Mouse (Mus musculus) heart, embryonic 10.5 days (tissue): ENCODE measurements around the gene Bmp4. TPM values are rescaled to one million over a fixed set of nuclear protein-coding genes. Genes with fewer than 3 reads are reported as not detected.
A peak's percentile ranks its signal among the peaks of the same experiment; 100 is the strongest.

Experiments
- DNase-seq: peaks from one replicate; pipeline ENCODE4 v3.0.0-alpha.2; 2017; ENCODE audit warnings: low spot score
- H3K27ac ChIP-seq: fragments of 300-500 bp; sonication (generic); 2 replicates; pipeline ENCODE4 v1.5.1; 2016; ENCODE audit warnings: mild to moderate bottlenecking
- H3K27me3 ChIP-seq: fragments of 300-500 bp; sonication (generic); 2 replicates; pipeline ENCODE4 v1.6.1; 2016; ENCODE audit warnings: mild to moderate bottlenecking; ENCODE audit not compliant: poor library complexity, insufficient read depth, severe bottlenecking
- H3K36me3 ChIP-seq: fragments of 300-500 bp; sonication (generic); 2 replicates; pipeline ENCODE4 v1.6.1; 2016; ENCODE audit warnings: mild to moderate bottlenecking, moderate library complexity
- H3K4me1 ChIP-seq: fragments of 300-500 bp; sonication (generic); 2 replicates; pipeline ENCODE4 v1.6.1; 2016; ENCODE audit warnings: mild to moderate bottlenecking
- H3K4me3 ChIP-seq: fragments of 300-500 bp; sonication (generic); 2 replicates; pipeline ENCODE4 v1.5.1; 2016; ENCODE audit warnings: mild to moderate bottlenecking, moderate library complexity
- H3K9me3 ChIP-seq: fragments of 300-500 bp; sonication (generic); 2 replicates; pipeline ENCODE4 v1.6.1; 2016; ENCODE audit warnings: mild to moderate bottlenecking, moderate library complexity
- WGBS: fragments of 180-500 bp; shearing (Covaris S2); methylation state at CpG from one replicate; pipeline ENCODE4 v1.1.7; 2016; 5-methylcytosine and 5-hydroxymethylcytosine counted together
- polyA plus RNA-seq: library from polyadenylated mRNA; unstranded; fragments of >200 nt; fragmentation: Nextera tagmentation; extraction: Ambion mirVana; gene quantifications from 2 replicates; pipeline ENCODE4 v1.2.1, GENCODE M21; 2016

The Bmp4 gene
- 32.0 and 71.3 TPM in 2 replicates for polyA plus RNA-seq

DNA sequence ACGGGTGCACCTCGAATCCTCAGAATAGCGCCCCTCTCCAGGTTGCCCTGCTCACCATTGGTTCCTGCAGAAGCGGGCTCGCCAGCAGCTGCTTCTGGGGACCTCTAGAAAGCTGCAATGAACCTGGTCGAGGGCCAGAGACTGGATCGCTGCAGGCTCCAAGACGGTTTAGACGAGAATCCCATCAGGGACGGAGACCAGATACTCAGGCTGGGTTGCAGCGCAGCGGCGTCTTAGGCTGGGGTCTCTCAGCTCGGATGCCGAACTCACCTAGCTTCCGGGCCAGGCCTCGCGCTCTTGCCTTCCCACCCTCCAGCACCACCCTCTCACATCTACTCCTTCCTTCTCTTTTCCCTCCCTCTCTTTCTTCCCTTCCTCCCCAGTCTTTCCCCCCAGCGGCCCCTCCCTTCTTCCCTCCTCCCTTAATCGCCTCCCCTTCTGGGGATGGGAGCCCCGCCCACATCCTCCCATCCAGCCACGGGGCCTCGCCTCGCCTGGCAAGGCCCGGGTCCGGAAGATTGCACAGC lies at the start of gene Bmp4:
TSS of gene Bmp4 (minus strand) at position 421 of the 527 bp plus-strand sequence.
- Histone ChIP-seq H3K4me1 (peaks cover 27% of the 10 kb centered on the region), H3K27me3 (peaks cover 38% of the 10 kb centered on the region), H3K9me3 (no peaks in the 10 kb centered on the region), H3K4me3 (peak within 1 kb of the TSS; percentile 72), H3K36me3 (no peaks in the 10 kb centered on the region), H3K27ac (peak within 1 kb of the TSS; percentile 88)
- under 1% methylated on average over 26 of the region's 26 CpGs for WGBS
- no peak for DNase-seq

- peaks cover 22% of the 10 kb centered on the region for H3K4me1 ChIP-seq
- DNase-seq: no peak
- no peak overlapping the region for H3K27ac ChIP-seq
- no peaks in the 10 kb centered on the region for H3K9me3 ChIP-seq
- no peaks in the 10 kb centered on the region for H3K36me3 ChIP-seq
- no peak overlapping the region for H3K4me3 ChIP-seq
- H3K27me3 ChIP-seq: no peaks in the 10 kb centered on the region
- WGBS: 75% methylated on average over 5 of the region's 5 CpGs
Observed at GRCm38 (mm10) chr14:46439461-46440048, 49.1 kb upstream of the Bmp4 start.

DNA sequence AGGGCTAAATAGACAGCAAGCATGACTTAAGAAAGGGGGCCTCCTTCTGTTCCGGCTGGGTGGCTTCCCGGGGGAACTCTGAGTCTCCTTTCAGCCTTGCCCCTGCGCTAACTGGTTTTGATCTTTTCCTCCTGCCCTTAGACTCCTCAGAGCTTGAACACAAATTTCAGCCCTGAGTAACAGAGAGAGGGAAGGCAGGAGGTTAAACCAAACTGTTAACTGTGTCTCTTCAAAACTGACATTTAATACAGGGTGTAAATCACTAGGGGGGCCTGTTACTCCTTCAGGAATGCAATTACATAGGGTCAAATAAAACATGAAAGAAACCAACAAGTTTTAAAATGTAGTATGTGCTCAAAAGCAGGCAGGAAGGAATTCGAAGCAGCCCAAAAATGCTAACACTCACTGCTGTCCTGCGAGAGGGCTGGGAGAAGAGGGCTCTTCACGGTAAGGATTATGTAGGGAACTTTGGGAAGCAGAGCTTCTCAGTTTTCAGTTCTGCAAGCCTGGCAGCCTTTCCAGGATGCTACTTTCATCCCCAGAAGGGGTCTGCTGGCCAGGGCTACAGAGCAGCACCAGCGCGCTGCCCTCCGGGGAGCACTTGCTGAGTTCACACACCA lies 46.1 kb upstream of the Bmp4 start:
- no peaks in the 10 kb centered on the region for H3K9me3 ChIP-seq
- DNase-seq: no peak
- no peak overlapping the region for H3K4me3 ChIP-seq
- H3K27me3 ChIP-seq: no peaks in the 10 kb centered on the region
- H3K27ac ChIP-seq: peak overlapping the region; percentile 59
- peaks cover 19% of the 10 kb centered on the region for H3K4me1 ChIP-seq
- no peaks in the 10 kb centered on the region for H3K36me3 ChIP-seq
- WGBS: 10% methylated on average over 9 of the region's 9 CpGs

DNA sequence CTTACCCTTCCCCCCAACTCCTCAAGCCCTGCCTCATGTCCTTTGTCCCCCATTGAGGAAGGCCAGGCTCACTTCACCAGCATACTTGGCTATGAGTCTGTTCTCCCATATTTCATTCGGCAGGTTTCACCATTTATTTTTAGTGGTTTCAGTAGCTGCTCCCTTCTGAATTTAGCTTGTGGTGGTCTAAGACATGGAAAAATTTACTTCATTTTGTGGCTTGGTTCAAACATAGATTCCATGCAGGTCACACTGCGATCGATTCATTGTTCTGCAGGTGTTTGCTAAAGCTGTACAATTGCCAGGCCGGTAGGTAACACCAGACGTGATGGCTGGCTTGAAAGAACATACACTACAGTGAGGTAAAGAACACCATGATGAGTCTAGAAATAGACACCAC lies 39.8 kb upstream of the Bmp4 start:
- Histone ChIP-seq H3K27me3 (no peaks in the 10 kb centered on the region), H3K4me3 (no peak overlapping the region), H3K36me3 (no peaks in the 10 kb centered on the region), H3K27ac (no peak overlapping the region), H3K4me1 (no peaks in the 10 kb centered on the region; the same call in 1 of the 2 replicates), H3K9me3 (no peaks in the 10 kb centered on the region)
- WGBS: 86% methylated on average over 5 of the region's 5 CpGs
- no peak for DNase-seq

GRCm38 (mm10) chr14:46427251-46427650 lies 36.8 kb upstream of the Bmp4 start:
- Histone ChIP-seq H3K27me3 (no peaks in the 10 kb centered on the region), H3K27ac (no peak overlapping the region), H3K9me3 (no peaks in the 10 kb centered on the region), H3K4me3 (no peak overlapping the region), H3K4me1 (no peaks in the 10 kb centered on the region; the same call in 1 of the 2 replicates), H3K36me3 (no peaks in the 10 kb centered on the region)
- WGBS: 92% methylated on average over 13 of the region's 13 CpGs
- no peak for DNase-seq

DNA sequence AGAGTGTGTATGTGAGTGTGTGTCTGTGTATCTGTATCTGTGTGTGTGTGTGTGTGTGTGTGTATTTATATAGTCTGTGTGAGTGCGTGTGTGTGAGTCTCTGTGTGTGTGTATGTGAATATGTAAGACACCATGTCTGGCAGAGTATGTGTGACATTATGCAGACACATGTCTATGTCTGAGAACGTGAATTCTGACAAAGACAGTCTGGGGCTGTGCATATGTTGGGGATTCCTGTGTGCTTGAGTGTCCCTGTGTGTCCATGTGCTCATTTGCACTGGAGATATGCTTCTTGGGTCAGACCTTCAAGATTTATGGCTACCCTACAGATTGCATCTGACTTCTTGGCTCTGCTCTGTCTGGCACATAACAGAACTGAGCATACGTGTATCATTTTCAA lies 31.4 kb upstream of the Bmp4 start:
- Histone ChIP-seq H3K9me3 (no peaks in the 10 kb centered on the region), H3K4me1 (peaks cover 10% of the 10 kb centered on the region; the same call in 1 of the 2 replicates), H3K27me3 (no peaks in the 10 kb centered on the region), H3K4me3 (no peak overlapping the region), H3K27ac (no peak overlapping the region), H3K36me3 (no peaks in the 10 kb centered on the region)
- no peak for DNase-seq
- WGBS: 81% methylated on average over 3 of the region's 3 CpGs

DNA sequence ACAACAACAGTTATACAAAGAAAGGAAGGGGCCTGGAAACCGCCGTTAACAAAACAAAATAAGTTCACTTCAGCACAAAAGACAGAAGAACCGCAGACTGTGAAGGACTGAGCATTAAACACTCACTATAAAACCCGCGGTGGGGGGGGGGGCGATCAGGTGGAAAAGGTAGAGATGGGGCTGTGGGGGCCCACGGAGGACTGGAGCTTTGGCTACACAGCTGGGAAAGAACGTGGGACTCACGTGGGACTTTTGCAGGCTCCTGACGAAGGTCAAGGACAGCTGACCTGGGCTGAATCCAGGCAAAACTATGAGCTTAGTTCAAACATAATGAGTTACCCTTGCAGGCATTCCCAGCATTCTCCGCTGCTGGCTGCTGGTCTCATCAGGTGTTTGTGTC lies 28.8 kb upstream of the Bmp4 start:
- Histone ChIP-seq H3K27me3 (no peaks in the 10 kb centered on the region), H3K36me3 (no peaks in the 10 kb centered on the region), H3K9me3 (no peaks in the 10 kb centered on the region; the same call in 1 of the 2 replicates), H3K4me3 (no peak overlapping the region), H3K27ac (no peak overlapping the region), H3K4me1 (peaks cover 10% of the 10 kb centered on the region; the same call in 1 of the 2 replicates)
- DNase-seq: no peak
- WGBS: 63% methylated on average over 11 of the region's 11 CpGs

GRCm38 (mm10) chr14:46418371-46419097 lies 28.1 kb upstream of the Bmp4 start:
- DNase-seq: no peak
- no peak overlapping the region for H3K4me3 ChIP-seq

DNA sequence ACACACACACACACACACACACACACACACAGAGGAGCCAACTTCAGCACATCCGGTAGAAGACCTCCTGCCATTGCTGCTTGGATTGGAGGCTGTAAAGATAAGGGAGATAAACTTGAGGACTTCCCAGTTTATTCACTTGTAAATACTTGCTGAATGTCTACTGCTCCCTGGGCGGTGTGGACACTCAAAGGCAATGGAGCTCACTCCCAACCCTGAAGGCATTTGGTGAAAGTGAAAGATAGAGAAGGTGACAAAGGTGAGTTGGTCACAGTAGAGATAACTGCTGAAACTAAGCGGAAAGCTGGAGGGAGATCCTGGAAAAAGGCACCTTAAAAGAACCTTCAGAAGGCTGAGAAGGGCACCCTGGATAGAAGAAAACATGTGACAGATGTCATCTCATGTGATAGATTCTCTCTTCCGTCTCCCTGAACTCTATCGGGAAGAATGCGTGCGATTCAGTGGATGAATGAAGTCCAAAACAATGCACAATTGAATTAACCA lies 22.1 kb upstream of the Bmp4 start:
- Histone ChIP-seq H3K4me3 (no peak overlapping the region), H3K27me3 (no peaks in the 10 kb centered on the region), H3K9me3 (no peaks in the 10 kb centered on the region; the same call in 1 of the 2 replicates), H3K4me1 (peaks cover 14% of the 10 kb centered on the region; the same call in 1 of the 2 replicates), H3K36me3 (no peaks in the 10 kb centered on the region), H3K27ac (no peak overlapping the region)
- no peak for DNase-seq
- 64% methylated on average over 7 of the region's 7 CpGs for WGBS

More at GRCm38 (mm10) chr14:46418371-46419097, 28.1 kb upstream of the Bmp4 start:
- WGBS: 68% methylated on average over 15 of the region's 15 CpGs
- H3K27me3 ChIP-seq: no peaks in the 10 kb centered on the region
- H3K36me3 ChIP-seq: no peaks in the 10 kb centered on the region
- 0 out of 2 replicates have a peak overlapping the region, but pooled peaks have one; percentile 6 for H3K27ac ChIP-seq
- no peaks in the 10 kb centered on the region; the same call in 1 of the 2 replicates for H3K9me3 ChIP-seq
- H3K4me1 ChIP-seq: peaks cover 10% of the 10 kb centered on the region; the same call in 1 of the 2 replicates

DNA sequence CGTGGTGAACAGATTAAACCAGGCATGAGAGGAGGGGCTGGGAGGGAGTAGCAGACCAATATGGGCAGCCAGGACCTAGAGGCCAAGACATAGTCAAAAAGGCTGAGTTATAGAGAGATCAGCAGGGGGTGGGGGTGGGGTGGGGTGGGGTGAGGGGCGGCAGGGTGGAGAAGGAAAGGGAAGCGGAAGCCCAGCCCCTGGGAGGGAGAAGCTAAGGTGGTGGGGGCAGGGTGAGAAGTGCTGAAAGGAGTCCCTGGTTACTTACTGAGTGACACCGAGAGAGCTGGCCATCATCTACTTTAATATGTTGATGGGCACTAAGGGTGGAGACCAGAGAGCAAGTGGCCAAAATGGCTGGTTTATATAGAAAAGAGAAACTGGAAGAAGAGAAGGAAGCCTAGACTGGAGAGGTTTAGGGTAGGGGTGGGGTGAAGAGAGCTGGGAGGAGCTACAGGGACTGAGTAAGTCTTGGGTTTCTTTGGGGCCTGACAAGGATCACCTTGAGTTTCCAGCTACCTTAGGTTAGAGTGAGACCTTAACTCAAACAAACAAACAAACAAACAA lies 20.2 kb upstream of the Bmp4 start:
- DNase-seq: no peak
- Histone ChIP-seq H3K27ac (no peak overlapping the region), H3K27me3 (no peaks in the 10 kb centered on the region), H3K9me3 (no peaks in the 10 kb centered on the region; the same call in 1 of the 2 replicates), H3K4me1 (peaks cover 14% of the 10 kb centered on the region; the same call in 1 of the 2 replicates), H3K36me3 (no peaks in the 10 kb centered on the region), H3K4me3 (no peak overlapping the region)
- WGBS: 30% methylated on average over 4 of the region's 4 CpGs

DNA sequence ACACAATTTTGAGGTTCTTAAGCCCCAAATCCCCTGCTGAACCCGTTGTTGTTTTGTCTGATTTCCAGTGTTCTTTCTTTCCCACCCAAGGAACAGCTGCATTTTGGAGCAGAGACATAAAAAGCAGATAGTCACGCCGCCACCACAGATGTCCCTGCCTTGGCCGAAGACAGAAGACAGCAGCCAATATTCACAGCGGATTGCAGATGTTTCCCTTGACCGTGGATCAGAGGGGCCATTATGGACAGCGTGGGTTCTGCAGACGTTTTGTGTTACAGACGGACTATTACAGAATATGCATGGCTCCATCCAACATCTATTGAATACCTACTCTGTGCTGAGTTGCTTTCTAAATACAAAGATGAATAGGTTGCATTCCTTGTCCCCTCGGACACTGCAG lies 18.5 kb upstream of the Bmp4 start:
- WGBS: 86% methylated on average over 10 of the region's 10 CpGs
- no peaks in the 10 kb centered on the region for H3K36me3 ChIP-seq
- H3K9me3 ChIP-seq: no peaks in the 10 kb centered on the region
- H3K4me1 ChIP-seq: peaks cover 14% of the 10 kb centered on the region; the same call in 1 of the 2 replicates
- H3K4me3 ChIP-seq: no peak overlapping the region
- no peaks in the 10 kb centered on the region for H3K27me3 ChIP-seq
- no peak for DNase-seq
- no peak overlapping the region for H3K27ac ChIP-seq

- H3K9me3 ChIP-seq: no peaks in the 10 kb centered on the region
- H3K4me1 ChIP-seq: peaks cover 14% of the 10 kb centered on the region; the same call in 1 of the 2 replicates
- no peaks in the 10 kb centered on the region for H3K27me3 ChIP-seq
- H3K4me3 ChIP-seq: no peak overlapping the region
- no peaks in the 10 kb centered on the region for H3K36me3 ChIP-seq
- 81% methylated on average over 3 of the region's 3 CpGs for WGBS
- no peak overlapping the region for H3K27ac ChIP-seq
- DNase-seq: no peak
Observed at GRCm38 (mm10) chr14:46408319-46408718, 17.9 kb upstream of the Bmp4 start.
